Mouse (Mus musculus) kidney, embryonic 14.5 days (tissue): ENCODE measurements around the gene Crbn. TPM values are rescaled to one million over a fixed set of nuclear protein-coding genes. Genes with fewer than 3 reads are reported as not detected.

Experiments used
- ATAC-seq: fragments of 200-750 bp; cut with Nextera tagmentation; 2 replicates; pipeline ENCODE4 v1.8.0; 2017; ENCODE audit warnings: moderate number of reproducible peaks, mild to moderate bottlenecking, moderate TSS enrichment, moderate library complexity; ENCODE audit not compliant: low FRiP score, low TSS enrichment
- H3K27ac ChIP-seq: fragments of 300-500 bp; sonication (generic); 2 replicates; pipeline ENCODE4 v1.5.1; 2014; ENCODE audit warnings: low read depth, mild to moderate bottlenecking, low read length, moderate library complexity, mixed read lengths
- H3K27me3 ChIP-seq: fragments of 300-500 bp; sonication (generic); 2 replicates; pipeline ENCODE4 v1.6.1; 2014; ENCODE audit warnings: mild to moderate bottlenecking, low read length; ENCODE audit not compliant: control insufficient read depth, insufficient read depth
- H3K36me3 ChIP-seq: fragments of 300-500 bp; sonication (generic); 2 replicates; pipeline ENCODE4 v1.6.1; 2014; ENCODE audit warnings: low read length, mixed read lengths; ENCODE audit not compliant: control insufficient read depth, insufficient read depth
- H3K4me1 ChIP-seq: fragments of 300-500 bp; sonication (generic); 2 replicates; pipeline ENCODE4 v1.6.1; 2014; ENCODE audit warnings: low read length, mixed read lengths; ENCODE audit not compliant: control insufficient read depth, insufficient read depth
- H3K4me2 ChIP-seq: fragments of 300-500 bp; sonication (generic); replicated peaks from 2 replicates; pipeline ENCODE4 v1.6.1; 2014; ENCODE audit warnings: low read depth, mild to moderate bottlenecking, low read length
- H3K4me3 ChIP-seq: fragments of 300-500 bp; sonication (generic); 2 replicates; pipeline ENCODE4 v1.5.1; 2014; ENCODE audit warnings: mild to moderate bottlenecking, low read length
- H3K9ac ChIP-seq: fragments of 300-500 bp; sonication (generic); 2 replicates; pipeline ENCODE4 v1.6.1; 2014; ENCODE audit warnings: low read depth, mild to moderate bottlenecking, low read length, moderate library complexity
- H3K9me3 ChIP-seq: fragments of 300-500 bp; sonication (generic); 2 replicates; pipeline ENCODE4 v1.6.1; 2016; ENCODE audit warnings: low read length; ENCODE audit not compliant: control insufficient read depth
- WGBS: fragments of 180-500 bp; shearing (Covaris S2); extraction: QIAGEN DNeasy Blood & Tissue Kit; methylation state at CpG from one replicate; pipeline ENCODE4 v1.1.7; 2014; 5-methylcytosine and 5-hydroxymethylcytosine counted together
- polyA plus RNA-seq: library from polyadenylated mRNA; unstranded; fragments of >200 nt; fragmentation: Nextera tagmentation; extraction: Ambion mirVana; gene quantifications from 2 replicates; pipeline ENCODE4 v1.2.1, GENCODE M21; 2014

Gene Crbn
- polyA plus RNA-seq, 1 experiment from 2014 or later = 52.1 TPM

DNA sequence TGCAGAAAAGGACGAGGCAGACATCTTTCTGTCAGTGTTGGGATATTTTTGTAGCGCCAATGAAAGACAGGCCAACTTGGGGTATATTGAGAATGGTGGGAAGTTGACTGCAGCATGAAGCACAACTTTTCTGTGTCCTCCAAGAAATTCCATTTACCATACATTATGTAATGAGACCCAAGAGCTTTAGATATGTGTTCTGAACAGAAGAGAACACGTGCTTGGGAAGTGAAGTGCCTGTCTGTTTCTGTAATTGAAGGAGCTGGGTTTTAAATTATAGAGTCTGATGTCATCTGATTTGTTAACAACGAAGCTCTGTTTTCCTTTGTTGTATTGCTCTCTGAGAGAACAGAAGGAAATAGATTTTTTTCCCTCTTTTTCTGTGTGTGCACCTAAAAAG lies 29.8 kb downstream of the Crbn start:
- Histone ChIP-seq H3K27me3 (no peaks in the 10 kb centered on the region), H3K4me3 (peak overlapping the region; percentile 89), H3K9ac (peak overlapping the region; percentile 68; the same call in 1 of the 2 replicates), H3K27ac (no peak overlapping the region), H3K9me3 (no peaks in the 10 kb centered on the region), H3K36me3 (peaks cover 26% of the 10 kb centered on the region), H3K4me2 (peak overlapping the region; percentile 88), H3K4me1 (peaks cover 7% of the 10 kb centered on the region; the same call in 1 of the 2 replicates)
- 39% methylated on average over 4 of the region's 4 CpGs for WGBS
- ATAC-seq = no peak

DNA sequence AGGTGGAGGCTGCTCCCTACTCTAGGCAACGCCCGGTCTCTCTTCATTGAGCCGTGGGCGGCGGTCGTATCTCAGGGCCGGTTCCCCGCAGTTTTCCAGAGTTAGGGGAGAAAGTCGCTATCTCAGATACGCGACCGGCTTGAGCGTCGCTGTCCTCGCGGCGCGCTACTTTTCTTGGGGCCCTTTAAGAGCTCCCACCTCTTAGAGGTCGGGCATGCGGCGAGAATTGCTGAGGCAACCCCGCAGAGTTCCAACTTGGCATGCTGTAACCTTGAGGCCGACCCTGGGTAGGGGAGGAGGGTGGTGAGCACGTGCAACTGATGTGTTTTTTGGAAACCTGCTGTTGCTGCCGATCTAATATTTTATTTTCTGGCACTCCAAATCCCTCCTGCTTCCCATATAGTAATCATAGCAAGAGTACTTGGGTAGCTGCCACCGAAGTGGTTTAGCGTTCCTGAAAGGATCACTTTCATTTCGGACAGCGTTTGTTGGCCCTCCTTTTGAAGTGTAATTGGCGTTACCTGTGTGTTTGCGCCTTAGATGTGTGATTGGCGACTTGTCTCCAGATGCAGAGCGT lies 30.5 kb downstream of the Crbn start:
- H3K27me3 ChIP-seq = no peaks in the 10 kb centered on the region
- H3K36me3 ChIP-seq = peaks cover 23% of the 10 kb centered on the region
- H3K4me1 ChIP-seq = peaks cover 7% of the 10 kb centered on the region; the same call in 1 of the 2 replicates
- H3K9me3 ChIP-seq = no peaks in the 10 kb centered on the region
- peak overlapping the region; percentile 68 for H3K9ac ChIP-seq
- H3K27ac ChIP-seq = no peak overlapping the region
- peak; percentile 84; the same call in 1 of the 2 replicates for ATAC-seq
- peak overlapping the region; percentile 89 for H3K4me3 ChIP-seq
- H3K4me2 ChIP-seq = peak overlapping the region; percentile 88
- whole genome bisulfite sequencing = 2% methylated on average over 30 of the region's 33 CpGs

DNA sequence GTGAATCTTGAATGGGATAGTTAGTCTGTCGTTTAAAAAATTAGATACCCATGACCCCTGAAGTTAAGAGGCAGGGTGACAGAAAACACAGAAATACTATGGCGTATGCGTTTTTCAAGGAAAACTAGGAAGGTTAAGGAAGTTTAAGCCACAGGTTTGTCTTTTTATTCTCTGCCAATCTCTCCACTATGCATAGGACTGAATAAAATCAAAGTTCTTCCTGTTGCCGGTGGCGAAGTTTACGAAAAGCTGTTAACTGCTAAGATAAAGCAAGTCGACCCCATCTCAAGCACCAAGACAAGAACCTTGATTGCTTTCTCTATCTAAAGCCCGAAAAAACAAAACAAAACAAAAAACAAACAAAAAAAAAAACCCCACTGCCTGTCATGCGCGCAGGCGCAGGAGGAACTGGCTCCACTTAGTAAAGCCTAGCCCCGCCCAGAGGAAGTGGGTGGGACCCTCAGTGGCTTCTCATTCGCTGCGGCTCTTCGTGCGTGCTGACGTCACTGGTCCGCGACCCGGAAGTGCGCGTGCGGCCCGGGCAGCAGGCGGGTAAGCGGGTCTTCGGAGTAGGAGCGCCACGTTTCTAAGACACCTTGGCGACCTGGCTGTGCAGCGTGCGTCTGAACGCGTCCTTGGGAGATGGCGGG lies 31.1 kb downstream of the Crbn start, which contains the start of gene Trnt1:
Gene Trnt1, plus strand, starts transcription at position 481 of the 650 bp plus-strand sequence.
- Histone ChIP-seq H3K9ac (peak within 1 kb of the TSS; percentile 68), H3K9me3 (no peaks in the 10 kb centered on the region), H3K27ac (no peak within 1 kb of the TSS), H3K27me3 (no peaks in the 10 kb centered on the region), H3K4me2 (peak within 1 kb of the TSS; percentile 88), H3K36me3 (peaks cover 21% of the 10 kb centered on the region), H3K4me3 (peak within 1 kb of the TSS; percentile 89), H3K4me1 (peaks cover 7% of the 10 kb centered on the region; the same call in 1 of the 2 replicates)
- 9% methylated on average over 34 of the region's 35 CpGs for WGBS
- ATAC-seq = peak; percentile 100

DNA sequence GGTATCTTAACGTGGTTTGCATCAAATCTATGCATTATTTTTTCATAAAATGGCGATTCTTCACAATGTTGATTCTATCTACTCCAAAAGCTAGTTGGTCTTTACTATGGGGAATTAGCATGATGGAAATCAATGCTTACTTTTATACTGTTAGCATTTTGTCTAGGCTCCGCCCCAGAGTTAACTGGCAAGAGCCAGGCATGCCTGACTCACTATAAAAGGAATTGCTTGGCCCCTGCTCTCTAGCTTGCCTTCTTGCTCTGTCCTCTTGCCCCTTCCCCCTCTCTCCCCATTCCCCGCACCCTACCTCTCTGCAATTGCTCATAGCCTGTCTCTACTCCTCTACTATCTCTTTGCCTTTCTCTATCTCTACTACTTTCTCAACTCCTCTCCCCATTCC lies 33.1 kb downstream of the Crbn start:
- no peaks in the 10 kb centered on the region for H3K9me3 ChIP-seq
- ATAC-seq = no peak
- no peak overlapping the region for H3K4me3 ChIP-seq
- 84% methylated on average over 4 of the region's 4 CpGs for WGBS
- H3K4me2 ChIP-seq = no peak overlapping the region
- no peaks in the 10 kb centered on the region for H3K27me3 ChIP-seq
- no peak overlapping the region for H3K9ac ChIP-seq
- peaks cover 7% of the 10 kb centered on the region; the same call in 1 of the 2 replicates for H3K4me1 ChIP-seq
- peaks cover 5% of the 10 kb centered on the region; the same call in 1 of the 2 replicates for H3K36me3 ChIP-seq
- no peak overlapping the region for H3K27ac ChIP-seq

DNA sequence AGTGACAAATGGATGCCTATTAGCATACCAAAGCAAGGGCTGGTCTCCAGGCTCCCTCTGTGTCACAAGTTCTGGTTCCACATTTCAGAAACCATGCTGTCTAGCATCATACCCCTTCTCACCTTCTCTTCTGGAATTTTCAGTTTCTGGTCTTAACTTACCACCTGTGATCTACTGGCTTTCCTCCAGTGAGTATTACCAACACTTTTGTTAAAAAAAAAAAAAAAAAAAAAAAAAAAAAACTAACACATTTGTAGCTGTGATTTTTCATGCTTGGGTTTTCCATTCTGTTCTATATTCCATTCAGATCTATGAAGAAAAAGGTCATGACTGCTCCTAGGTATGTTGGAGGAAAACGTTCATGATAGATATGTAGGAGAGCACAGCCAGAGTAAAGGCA lies 34.0 kb downstream of the Crbn start:
- Histone ChIP-seq H3K4me1 (peaks cover 7% of the 10 kb centered on the region; the same call in 1 of the 2 replicates), H3K4me2 (no peak overlapping the region), H3K27me3 (no peaks in the 10 kb centered on the region), H3K27ac (no peak overlapping the region), H3K9ac (no peak overlapping the region), H3K4me3 (no peak overlapping the region), H3K36me3 (no peaks in the 10 kb centered on the region), H3K9me3 (no peaks in the 10 kb centered on the region)
- WGBS = 81% methylated on average over 1 of the region's 1 CpGs
- no peak for ATAC-seq

DNA sequence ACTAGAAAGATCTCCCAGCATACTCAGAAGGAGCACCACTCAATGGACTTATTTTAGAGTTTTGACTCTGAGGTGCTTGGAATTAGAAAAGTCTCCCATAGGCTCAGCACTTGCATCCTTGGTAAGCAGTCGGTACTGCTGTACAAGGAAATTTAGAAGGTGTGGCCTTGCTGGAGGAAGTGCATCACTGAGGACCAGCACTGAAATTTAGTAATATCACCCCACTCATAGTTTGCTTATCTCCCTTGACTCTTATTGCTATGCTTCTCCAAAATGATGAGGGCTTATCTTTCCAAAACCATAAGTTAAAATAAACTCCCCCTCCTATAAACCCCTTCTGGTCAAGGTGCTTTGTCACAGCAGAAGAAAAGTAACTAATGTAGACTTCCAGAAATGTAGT lies 38.4 kb downstream of the Crbn start:
- Histone ChIP-seq H3K9me3 (no peaks in the 10 kb centered on the region), H3K9ac (no peak overlapping the region), H3K4me2 (no peak overlapping the region), H3K4me1 (no peaks in the 10 kb centered on the region), H3K36me3 (no peaks in the 10 kb centered on the region), H3K4me3 (no peak overlapping the region), H3K27ac (no peak overlapping the region), H3K27me3 (no peaks in the 10 kb centered on the region)
- no peak for ATAC-seq
- 84% methylated on average over 1 of the region's 1 CpGs for WGBS

DNA sequence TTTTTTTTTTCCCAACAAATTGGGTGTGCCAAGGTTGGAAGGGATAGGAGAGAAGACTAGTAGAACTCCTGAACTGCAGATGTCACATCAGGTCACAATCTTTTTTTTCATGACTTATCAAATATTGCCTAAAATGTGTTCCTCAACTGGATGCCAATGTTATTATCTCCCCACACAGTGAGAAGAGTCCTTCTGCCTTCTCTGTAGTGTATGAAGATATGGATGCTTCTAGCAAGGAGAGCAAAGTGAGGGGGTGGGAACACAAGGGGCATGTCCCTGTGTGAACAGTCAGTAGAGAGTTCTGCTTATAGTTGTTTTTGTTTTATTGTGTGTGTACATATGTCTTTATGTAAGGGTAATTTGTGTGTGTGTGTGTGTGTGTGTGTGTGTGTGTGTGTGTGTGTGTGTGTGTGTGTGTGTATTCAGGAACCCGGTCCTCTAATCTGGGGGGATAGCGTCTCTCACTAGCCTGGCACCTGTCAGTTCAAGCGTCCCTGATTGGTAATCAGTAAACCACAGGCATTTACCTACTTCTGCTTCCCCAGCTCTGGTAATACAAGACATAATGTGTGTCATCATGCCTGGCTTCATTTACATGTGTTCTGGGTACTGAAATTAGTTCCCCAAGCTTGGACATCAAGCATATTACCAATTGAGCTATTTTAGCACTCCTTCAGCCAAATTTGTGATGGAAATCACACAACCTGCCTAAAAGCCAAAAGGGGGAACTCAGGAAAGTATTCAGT lies 39.2 kb downstream of the Crbn start:
- WGBS = 87% methylated on average over 3 of the region's 3 CpGs
- no peaks in the 10 kb centered on the region for H3K4me1 ChIP-seq
- no peak overlapping the region for H3K4me3 ChIP-seq
- no peaks in the 10 kb centered on the region for H3K27me3 ChIP-seq
- H3K9me3 ChIP-seq = no peaks in the 10 kb centered on the region
- H3K27ac ChIP-seq = no peak overlapping the region
- no peak overlapping the region for H3K9ac ChIP-seq
- H3K4me2 ChIP-seq = no peak overlapping the region
- no peaks in the 10 kb centered on the region for H3K36me3 ChIP-seq
- ATAC-seq = no peak

DNA sequence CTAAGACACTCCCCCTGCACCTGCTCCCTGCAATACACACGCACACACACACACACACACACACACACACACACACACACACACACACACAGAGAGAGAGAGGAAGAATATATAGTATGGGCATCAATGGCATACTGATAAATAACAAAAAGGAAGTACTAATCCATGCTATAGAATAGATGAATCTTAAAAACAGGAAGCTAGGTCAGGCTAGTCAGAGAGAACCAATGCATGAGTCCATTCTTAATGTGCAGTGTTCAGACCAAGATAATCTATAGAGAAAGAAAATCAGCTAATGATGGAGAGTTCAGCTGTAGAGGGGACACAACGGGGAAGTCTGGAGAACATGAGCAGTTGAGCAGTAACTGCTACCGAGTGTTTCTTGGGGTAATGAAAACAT lies 41.6 kb downstream of the Crbn start:
- ATAC-seq = no peak
- no peak overlapping the region for H3K4me3 ChIP-seq
- 91% methylated on average over 3 of the region's 3 CpGs for WGBS
- H3K27ac ChIP-seq = no peak overlapping the region
- no peak overlapping the region for H3K4me2 ChIP-seq
- no peak overlapping the region for H3K9ac ChIP-seq
- H3K36me3 ChIP-seq = no peaks in the 10 kb centered on the region
- no peaks in the 10 kb centered on the region for H3K9me3 ChIP-seq
- H3K27me3 ChIP-seq = no peaks in the 10 kb centered on the region
- no peaks in the 10 kb centered on the region for H3K4me1 ChIP-seq

DNA sequence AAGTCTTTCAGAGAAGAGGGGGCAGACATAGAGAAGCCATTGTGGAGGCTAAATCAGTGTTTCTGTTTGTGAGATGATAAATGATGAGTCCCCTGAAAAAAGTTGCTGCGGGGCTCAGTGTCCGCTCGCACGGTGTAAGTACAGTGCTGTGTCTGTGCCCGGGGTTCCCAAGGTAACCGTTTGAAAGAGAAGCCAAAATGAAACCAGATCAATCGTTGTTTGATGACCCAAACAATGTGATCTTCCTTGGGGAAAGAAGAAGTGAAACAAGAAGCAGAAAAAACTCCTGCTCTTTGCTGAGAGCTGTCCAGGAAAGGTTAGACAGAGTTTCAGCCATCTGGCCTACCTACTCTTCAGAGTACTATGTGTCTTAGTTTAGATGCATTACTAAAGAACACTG lies 49.6 kb downstream of the Crbn start:
- no peaks in the 10 kb centered on the region for H3K4me1 ChIP-seq
- no peaks in the 10 kb centered on the region for H3K27me3 ChIP-seq
- H3K9me3 ChIP-seq = no peaks in the 10 kb centered on the region
- H3K9ac ChIP-seq = no peak overlapping the region
- 87% methylated on average over 7 of the region's 7 CpGs for WGBS
- no peak overlapping the region for H3K4me3 ChIP-seq
- no peak overlapping the region for H3K27ac ChIP-seq
- no peaks in the 10 kb centered on the region for H3K36me3 ChIP-seq
- ATAC-seq = no peak
- H3K4me2 ChIP-seq = no peak overlapping the region
